Mouse (Mus musculus): ENCODE measurements at regions not wholly inside any gene's neighbourhood (a gene's known extent, or its start where the extent isn't known, plus 50 kb on each side); places are given as distances from the start of the nearest gene placed in this dataset.

GRCm38 (mm10) chr12:25313212-25313611, 216.3 kb upstream of the Id2 start:
- Histone ChIP-seq H3K4me2 (replicated peaks) (no peak overlapping the region), H3K4me1 (replicated peaks) (peaks cover 5% of the 10 kb centered on the region; the same call in 1 of the 2 replicates)
- ATAC-seq: no peak

GRCm38 (mm10) chr12:25312390-25312789, 215.4 kb upstream of the Id2 start:
- H3K27ac ChIP-seq: no peak overlapping the region
- H3K27me3 ChIP-seq (replicated peaks): no peaks in the 10 kb centered on the region
- H3K4me2 ChIP-seq (replicated peaks): no peak overlapping the region
- H3K4me3 ChIP-seq (replicated peaks): no peak overlapping the region
- WGBS: 95% methylated on average over 2 of the region's 2 CpGs
- no peak for ATAC-seq
- peaks cover 5% of the 10 kb centered on the region; the same call in 1 of the 2 replicates for H3K4me1 ChIP-seq (replicated peaks)
- no peaks in the 10 kb centered on the region for H3K36me3 ChIP-seq
- H3K9me3 ChIP-seq: no peaks in the 10 kb centered on the region
- H3K9ac ChIP-seq: no peak overlapping the region

More at GRCm38 (mm10) chr12:25313212-25313611, 216.3 kb upstream of the Id2 start:
- no peaks in the 10 kb centered on the region for H3K9me3 ChIP-seq
- no peaks in the 10 kb centered on the region for H3K36me3 ChIP-seq
- H3K27me3 ChIP-seq (replicated peaks): no peaks in the 10 kb centered on the region
- no peak overlapping the region for H3K9ac ChIP-seq
- no peak overlapping the region for H3K27ac ChIP-seq
- H3K4me3 ChIP-seq (replicated peaks): no peak overlapping the region

DNA sequence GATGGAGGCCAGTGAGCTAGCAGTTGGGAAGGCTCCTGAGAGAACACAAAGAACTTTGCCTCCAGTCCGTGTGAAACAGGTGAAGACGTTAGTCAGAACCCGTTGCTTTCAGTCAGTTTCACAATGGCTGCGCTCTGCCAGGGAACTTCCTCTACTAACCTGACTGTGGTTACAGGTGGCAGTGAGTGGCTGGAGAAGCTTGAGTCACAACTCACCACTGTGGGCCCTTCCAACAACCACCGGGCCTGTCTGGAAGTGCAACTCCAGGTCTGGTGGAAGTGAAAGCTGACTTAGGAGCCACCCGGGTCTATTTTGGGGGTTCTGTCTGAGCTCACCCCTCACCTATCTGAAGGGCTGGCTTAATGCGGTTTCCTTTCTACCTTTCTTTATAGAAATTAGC, 214.8 kb upstream of the Id2 start:
- Histone ChIP-seq H3K4me2 (replicated peaks) (no peak overlapping the region), H3K27ac (no peak overlapping the region), H3K4me3 (replicated peaks) (no peak overlapping the region), H3K36me3 (no peaks in the 10 kb centered on the region), H3K9me3 (no peaks in the 10 kb centered on the region), H3K4me1 (replicated peaks) (peaks cover 5% of the 10 kb centered on the region; the same call in 1 of the 2 replicates), H3K9ac (no peak overlapping the region), H3K27me3 (replicated peaks) (no peaks in the 10 kb centered on the region)
- ATAC-seq: no peak
- 90% methylated on average over 7 of the region's 7 CpGs for WGBS

DNA sequence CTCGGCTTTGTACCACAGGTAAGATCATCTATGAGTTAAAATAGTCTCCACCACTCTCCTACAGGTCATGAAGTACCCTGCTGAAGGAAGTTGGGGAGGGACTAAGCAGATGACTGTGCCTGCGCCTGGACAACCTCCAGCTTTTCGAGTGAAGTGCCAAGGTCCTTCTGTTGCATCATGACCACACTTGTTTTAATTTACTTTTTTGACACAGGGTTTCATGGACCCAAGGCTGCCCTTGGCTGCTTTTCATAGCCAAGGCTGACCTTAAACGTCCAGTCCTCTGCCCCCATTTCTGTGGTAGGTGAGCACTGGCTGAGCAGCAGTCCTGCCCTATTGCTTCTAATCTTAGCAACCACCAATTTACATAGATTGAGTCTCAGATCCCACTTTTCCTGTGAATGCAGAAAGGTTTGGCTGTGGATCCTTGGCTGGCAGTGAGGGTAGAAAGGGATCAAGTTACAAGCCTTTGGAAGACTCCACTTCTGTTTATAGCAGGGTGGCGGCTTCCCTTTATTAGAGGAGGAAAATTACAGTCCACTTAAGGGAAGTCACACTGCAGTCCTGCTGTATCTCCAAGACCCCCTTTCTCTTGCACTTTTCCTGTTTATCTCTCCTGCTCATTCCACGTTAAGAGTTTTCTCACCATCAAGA, 213.5 kb upstream of the Id2 start:
- H3K27ac ChIP-seq: no peak overlapping the region

DNA sequence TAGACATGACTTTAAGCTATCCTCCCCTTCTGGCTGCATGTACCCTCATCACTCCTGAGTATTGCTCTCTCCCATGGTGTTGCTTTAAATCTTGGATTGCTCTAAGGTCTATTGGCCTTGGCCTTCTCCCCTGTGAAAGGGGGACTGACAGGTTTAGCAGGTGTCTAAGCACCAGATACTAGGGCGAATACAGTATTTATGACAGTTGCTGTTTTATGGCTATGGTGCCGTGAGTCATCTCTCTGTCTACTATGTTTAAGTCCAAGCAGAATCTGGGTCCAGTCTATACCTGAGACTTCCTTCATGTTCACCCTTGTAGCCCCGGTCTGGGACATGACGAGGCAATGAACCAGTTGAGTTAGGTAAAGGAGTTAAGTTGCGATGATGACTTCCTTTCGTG, 212.3 kb upstream of the Id2 start:
- 75% methylated on average over 6 of the region's 6 CpGs for WGBS
- Histone ChIP-seq H3K4me1 (replicated peaks) (peaks cover 5% of the 10 kb centered on the region; the same call in 1 of the 2 replicates), H3K27ac (no peak overlapping the region), H3K27me3 (replicated peaks) (no peaks in the 10 kb centered on the region), H3K36me3 (no peaks in the 10 kb centered on the region), H3K9me3 (no peaks in the 10 kb centered on the region), H3K4me3 (replicated peaks) (no peak overlapping the region), H3K4me2 (replicated peaks) (no peak overlapping the region), H3K9ac (no peak overlapping the region)
- peak; percentile 88 for ATAC-seq

More for the DNA sequence above, 213.5 kb upstream of the Id2 start:
- Histone ChIP-seq H3K9ac (no peak overlapping the region), H3K9me3 (no peaks in the 10 kb centered on the region), H3K27me3 (replicated peaks) (no peaks in the 10 kb centered on the region), H3K36me3 (no peaks in the 10 kb centered on the region), H3K4me1 (replicated peaks) (peaks cover 5% of the 10 kb centered on the region; the same call in 1 of the 2 replicates), H3K4me3 (replicated peaks) (no peak overlapping the region), H3K4me2 (replicated peaks) (no peak overlapping the region)
- ATAC-seq: peak; percentile 55; the same call in 1 of the 2 replicates
- 42% methylated on average over 6 of the region's 6 CpGs for WGBS

GRCm38 (mm10) chr12:25305764-25306653, 209.1 kb upstream of the Id2 start:
- Histone ChIP-seq H3K4me2 (replicated peaks) (no peak overlapping the region), H3K4me1 (replicated peaks) (peaks cover 10% of the 10 kb centered on the region; the same call in 1 of the 2 replicates), H3K27me3 (replicated peaks) (no peaks in the 10 kb centered on the region), H3K4me3 (replicated peaks) (no peak overlapping the region), H3K9ac (no peak overlapping the region), H3K27ac (no peak overlapping the region), H3K36me3 (no peaks in the 10 kb centered on the region), H3K9me3 (no peaks in the 10 kb centered on the region)
- WGBS: 83% methylated on average over 12 of the region's 12 CpGs
- no peak for ATAC-seq

DNA sequence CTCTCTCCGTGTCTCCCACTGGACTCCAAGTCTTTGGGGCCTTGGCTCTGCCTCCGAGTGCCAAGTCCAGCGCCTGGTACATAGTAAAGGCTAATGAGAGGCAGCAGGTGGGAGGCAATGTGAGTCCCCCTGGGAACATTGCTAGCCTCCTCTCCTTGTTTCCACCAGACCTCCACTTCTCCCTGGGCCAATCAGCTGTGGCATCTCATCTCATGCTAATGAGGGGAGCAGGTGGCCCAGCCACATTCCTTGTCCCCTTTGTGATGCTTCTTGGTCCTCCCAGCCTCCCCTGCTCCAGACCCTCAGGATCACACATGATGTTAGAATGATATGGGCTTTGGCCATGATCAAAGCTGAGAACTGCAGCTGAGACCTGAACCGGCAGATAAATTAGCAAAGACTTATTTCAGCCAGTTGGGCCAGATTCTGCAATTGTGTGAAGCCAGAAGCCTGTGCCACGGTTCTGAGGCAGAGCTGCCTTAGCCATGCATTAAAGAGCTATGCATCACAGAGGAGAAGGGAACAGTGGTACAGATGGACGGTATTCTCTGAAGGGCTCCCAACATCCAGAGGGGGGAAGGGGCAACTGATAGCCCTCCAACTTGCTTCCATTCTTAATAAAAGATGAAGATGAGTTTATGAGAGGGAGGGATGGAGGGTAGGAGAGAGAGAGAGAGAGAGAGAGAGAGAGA, 208.0 kb upstream of the Id2 start:
- Histone ChIP-seq H3K4me3 (replicated peaks) (no peak overlapping the region), H3K27ac (no peak overlapping the region), H3K9me3 (no peaks in the 10 kb centered on the region), H3K36me3 (no peaks in the 10 kb centered on the region), H3K27me3 (replicated peaks) (no peaks in the 10 kb centered on the region), H3K4me1 (replicated peaks) (peaks cover 9% of the 10 kb centered on the region; the same call in 1 of the 2 replicates), H3K9ac (no peak overlapping the region), H3K4me2 (replicated peaks) (no peak overlapping the region)
- WGBS: 67% methylated on average over 6 of the region's 6 CpGs
- ATAC-seq: no peak

GRCm38 (mm10) chr12:25303500-25304050, 206.6 kb upstream of the Id2 start:
- ATAC-seq: peak; percentile 76
- Histone ChIP-seq H3K27ac (no peak overlapping the region), H3K27me3 (replicated peaks) (no peaks in the 10 kb centered on the region), H3K36me3 (no peaks in the 10 kb centered on the region), H3K4me1 (replicated peaks) (peaks cover 10% of the 10 kb centered on the region; the same call in 1 of the 2 replicates), H3K4me3 (replicated peaks) (no peak overlapping the region), H3K4me2 (replicated peaks) (0 out of 2 replicates have a peak overlapping the region, but pooled peaks have one; percentile 9), H3K9me3 (no peaks in the 10 kb centered on the region), H3K9ac (no peak overlapping the region)
- 32% methylated on average over 7 of the region's 7 CpGs for WGBS

DNA sequence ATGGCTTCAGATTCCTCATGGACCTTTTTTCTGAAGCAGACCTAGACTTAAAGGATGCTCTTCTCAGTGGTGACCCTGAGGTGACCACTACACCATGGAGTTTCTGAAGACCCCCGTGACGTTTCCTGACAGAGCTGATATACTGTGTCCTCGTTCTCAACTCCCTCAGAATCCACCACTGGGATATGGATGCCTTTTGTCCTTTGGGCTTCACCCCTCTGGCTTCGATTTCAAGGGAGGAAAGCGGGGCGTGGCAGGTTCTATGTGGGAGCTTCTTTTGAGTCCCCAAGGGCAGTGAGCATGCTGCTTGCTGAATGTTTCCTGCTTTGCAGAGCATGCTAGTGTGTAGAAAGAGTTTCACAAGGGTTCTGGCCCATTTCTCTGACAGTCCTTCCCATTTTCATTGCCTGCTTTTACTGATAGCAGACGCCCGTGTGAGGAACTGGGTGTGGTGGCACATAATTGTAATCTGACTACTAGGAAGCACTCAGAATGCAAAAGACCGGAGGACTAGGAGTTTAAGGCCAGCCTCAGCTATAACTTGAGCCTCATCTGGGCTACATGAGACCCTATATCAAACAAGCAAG, 204.0 kb upstream of the Id2 start:
- no peaks in the 10 kb centered on the region for H3K36me3 ChIP-seq
- no peaks in the 10 kb centered on the region for H3K27me3 ChIP-seq (replicated peaks)
- H3K4me2 ChIP-seq (replicated peaks): no peak overlapping the region
- WGBS: 60% methylated on average over 9 of the region's 9 CpGs
- H3K27ac ChIP-seq: no peak overlapping the region
- peaks cover 10% of the 10 kb centered on the region; the same call in 1 of the 2 replicates for H3K4me1 ChIP-seq (replicated peaks)
- H3K9me3 ChIP-seq: no peaks in the 10 kb centered on the region
- H3K4me3 ChIP-seq (replicated peaks): no peak overlapping the region
- ATAC-seq: no peak
- H3K9ac ChIP-seq: no peak overlapping the region

DNA sequence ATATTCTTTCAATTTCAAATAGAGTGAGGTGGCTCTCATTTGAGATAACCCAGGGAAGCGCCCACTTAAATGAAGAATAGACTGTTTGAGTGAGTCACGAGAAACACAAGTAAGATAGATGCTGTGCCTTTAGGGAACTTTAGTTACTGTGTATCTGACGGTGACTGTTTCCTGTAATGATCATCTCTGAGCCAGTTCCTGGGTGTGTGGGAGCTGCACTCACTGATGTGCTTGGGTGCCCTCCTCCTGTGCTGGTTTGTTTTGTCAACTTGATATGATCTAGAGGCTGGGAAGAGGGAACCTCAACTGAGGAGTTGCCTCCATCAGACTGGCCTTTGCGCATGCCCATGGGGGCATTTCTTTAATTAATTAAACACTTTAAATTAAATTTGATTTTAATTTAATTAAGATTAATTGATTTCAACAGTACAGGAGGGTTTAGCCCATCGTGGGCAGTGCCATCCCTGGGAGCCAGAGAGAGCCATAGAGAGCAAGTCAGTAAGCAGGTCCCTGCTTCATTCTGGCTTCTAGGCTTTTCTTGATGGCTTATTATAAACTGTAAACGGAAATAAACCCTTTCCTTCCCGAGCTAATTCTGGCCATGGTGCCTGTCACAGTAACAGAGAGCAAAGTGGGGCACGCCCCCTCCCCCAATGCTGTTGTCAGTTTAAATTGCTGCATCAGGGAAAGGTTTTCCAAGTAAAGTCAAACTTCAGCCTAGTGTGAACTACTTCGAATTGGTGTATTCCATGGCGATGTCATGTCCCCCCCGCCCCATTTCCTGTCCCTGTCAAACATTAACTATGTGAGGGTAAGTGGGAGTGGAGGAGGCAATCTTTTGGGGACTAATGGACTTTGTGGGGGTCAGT, 202.9 kb upstream of the Id2 start:
- Histone ChIP-seq H3K36me3 (no peaks in the 10 kb centered on the region), H3K27me3 (replicated peaks) (no peaks in the 10 kb centered on the region), H3K4me2 (replicated peaks) (no peak overlapping the region), H3K4me3 (replicated peaks) (no peak overlapping the region), H3K9me3 (no peaks in the 10 kb centered on the region), H3K27ac (no peak overlapping the region), H3K4me1 (replicated peaks) (peaks cover 10% of the 10 kb centered on the region; the same call in 1 of the 2 replicates), H3K9ac (no peak overlapping the region)
- WGBS: 51% methylated on average over 11 of the region's 11 CpGs
- no peak for ATAC-seq

DNA sequence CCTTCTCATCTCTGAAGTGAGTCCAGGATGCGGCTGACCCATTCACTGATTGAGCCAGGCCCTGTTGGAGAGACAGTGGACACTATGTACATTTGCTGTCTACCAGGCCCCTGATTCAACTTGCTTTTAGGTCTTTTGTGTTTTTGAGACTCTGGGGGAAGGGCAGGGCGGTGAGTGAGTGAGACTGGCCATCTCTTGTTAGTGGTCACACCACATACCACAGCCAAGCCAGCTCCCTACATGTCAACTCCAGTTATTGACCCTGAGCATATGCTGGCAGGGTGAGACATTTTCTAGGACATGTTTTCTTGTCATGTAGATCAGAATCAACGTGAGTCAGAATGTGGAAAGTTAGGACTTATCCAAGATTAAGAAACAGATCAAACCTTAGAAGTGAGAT, 201.8 kb upstream of the Id2 start:
- H3K36me3 ChIP-seq: no peaks in the 10 kb centered on the region
- no peaks in the 10 kb centered on the region for H3K27me3 ChIP-seq (replicated peaks)
- no peak for ATAC-seq
- H3K27ac ChIP-seq: no peak overlapping the region
- peaks cover 5% of the 10 kb centered on the region; the same call in 1 of the 2 replicates for H3K4me1 ChIP-seq (replicated peaks)
- H3K9ac ChIP-seq: no peak overlapping the region
- H3K9me3 ChIP-seq: no peaks in the 10 kb centered on the region
- WGBS: 89% methylated on average over 3 of the region's 3 CpGs
- H3K4me3 ChIP-seq (replicated peaks): no peak overlapping the region
- no peak overlapping the region for H3K4me2 ChIP-seq (replicated peaks)

Data from intestine, embryonic 15.5 days (tissue).